Mouse (Mus musculus) neural tube, embryonic 12.5 days (tissue): Measurements from ENCODE around the gene Cdc42bpb. TPM values are rescaled to one million over a fixed set of nuclear protein-coding genes. Genes with fewer than 3 reads are reported as not detected.

Experiments
- ATAC-seq: fragments of 200-750 bp; cut with Nextera tagmentation; 2 replicates; pipeline ENCODE4 v1.8.0; 2017; ENCODE audit warnings: low read depth, mild to moderate bottlenecking, moderate TSS enrichment, moderate library complexity; ENCODE audit not compliant: low FRiP score
- H3K27ac ChIP-seq: fragments of 300-500 bp; sonication (generic); 2 replicates; pipeline ENCODE4 v1.5.1; 2016
- H3K27me3 ChIP-seq: fragments of 300-500 bp; sonication (generic); replicated peaks from 2 replicates; pipeline ENCODE4 v1.6.1; 2016; ENCODE audit warnings: mild to moderate bottlenecking
- H3K36me3 ChIP-seq: fragments of 300-500 bp; sonication (generic); 2 replicates; pipeline ENCODE4 v1.6.1; 2016; ENCODE audit warnings: mild to moderate bottlenecking
- H3K4me1 ChIP-seq: fragments of 300-500 bp; sonication (generic); 2 replicates; pipeline ENCODE4 v1.6.1; 2016
- H3K4me2 ChIP-seq: fragments of 300-500 bp; sonication (generic); replicated peaks from 2 replicates; pipeline ENCODE4 v1.6.1; 2016; ENCODE audit warnings: mild to moderate bottlenecking
- H3K4me3 ChIP-seq: fragments of 300-500 bp; sonication (generic); 2 replicates; pipeline ENCODE4 v1.5.1; 2016
- H3K9ac ChIP-seq: fragments of 300-500 bp; sonication (generic); 2 replicates; pipeline ENCODE4 v1.6.1; 2016; ENCODE audit warnings: mild to moderate bottlenecking
- H3K9me3 ChIP-seq: fragments of 300-500 bp; sonication (generic); 2 replicates; pipeline ENCODE4 v1.6.1; 2016; ENCODE audit warnings: mild to moderate bottlenecking
- WGBS: fragments of 180-500 bp; shearing (Covaris S2); methylation state at CpG from one replicate; pipeline ENCODE4 v1.1.7; 2016; 5-methylcytosine and 5-hydroxymethylcytosine counted together
- polyA plus RNA-seq: library from polyadenylated mRNA; unstranded; fragments of >200 nt; fragmentation: Nextera tagmentation; extraction: Ambion mirVana; gene quantifications from 2 replicates; pipeline ENCODE4 v1.2.1, GENCODE M21; 2016

Gene Cdc42bpb
- polyA plus RNA-seq, 1 experiment from 2014 or later: 44.9 TPM

DNA sequence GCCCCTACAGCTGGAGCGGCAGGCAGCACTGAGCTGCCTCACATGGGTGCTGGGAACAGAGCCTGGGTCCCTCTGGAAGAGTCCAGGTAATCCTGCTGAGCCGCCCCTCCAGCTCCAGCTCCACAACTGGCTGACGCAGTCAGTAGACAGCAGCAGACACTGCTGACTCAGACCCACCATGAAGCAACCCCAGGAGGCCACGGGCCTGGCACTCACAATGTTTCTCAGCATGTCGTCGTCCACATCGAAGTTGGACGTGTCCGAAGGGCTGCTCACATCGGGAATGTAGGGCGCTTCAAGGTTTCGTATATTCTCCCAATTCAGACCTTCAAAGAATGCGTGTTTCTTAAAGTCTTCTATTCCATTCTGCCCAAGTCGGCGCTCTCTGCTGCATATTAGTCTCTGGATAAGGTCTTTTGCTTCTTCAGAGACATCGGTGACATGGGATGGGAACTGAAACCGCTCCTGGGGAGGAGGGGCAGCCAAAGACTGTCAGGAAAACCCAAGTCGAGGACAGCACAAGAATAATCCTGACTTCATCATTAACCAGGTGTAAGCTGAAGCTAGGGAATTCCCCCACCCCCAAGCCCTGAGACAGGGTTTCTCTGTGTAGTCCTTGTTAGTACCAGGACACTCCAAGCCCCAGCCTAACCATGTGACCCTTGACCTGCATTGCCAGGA, 51.6 kb downstream of the Cdc42bpb start:
- Histone ChIP-seq H3K36me3 (peaks cover 89% of the 10 kb centered on the region), H3K27me3 (no peaks in the 10 kb centered on the region), H3K4me3 (no peak overlapping the region), H3K9ac (no peak overlapping the region), H3K4me2 (no peak overlapping the region), H3K9me3 (no peaks in the 10 kb centered on the region), H3K4me1 (no peaks in the 10 kb centered on the region), H3K27ac (no peak overlapping the region)
- 91% methylated on average over 18 of the region's 18 CpGs for WGBS
- no peak for ATAC-seq

DNA sequence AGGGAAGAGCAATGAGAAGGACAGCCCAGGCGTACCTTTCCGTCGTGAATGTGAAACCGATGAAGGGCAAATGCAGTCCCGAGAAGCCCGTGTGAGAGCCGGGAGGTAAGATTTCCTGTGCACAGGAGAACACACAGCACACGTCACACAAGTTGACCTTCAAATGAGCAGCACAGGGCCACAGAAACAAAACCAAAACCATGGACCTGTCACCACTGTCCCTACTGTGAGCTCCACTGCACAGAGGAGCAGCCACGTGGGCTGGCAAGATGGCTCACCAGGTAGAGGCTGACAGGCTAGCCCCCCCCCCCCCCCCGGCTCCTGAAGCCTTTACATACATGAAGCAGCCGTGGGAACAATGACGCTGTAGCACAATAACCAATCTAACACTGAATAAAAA, 52.6 kb downstream of the Cdc42bpb start:
- Histone ChIP-seq H3K4me2 (no peak overlapping the region), H3K36me3 (peaks cover 96% of the 10 kb centered on the region), H3K4me1 (no peaks in the 10 kb centered on the region), H3K27me3 (no peaks in the 10 kb centered on the region), H3K9me3 (no peaks in the 10 kb centered on the region), H3K4me3 (no peak overlapping the region), H3K27ac (no peak overlapping the region), H3K9ac (no peak overlapping the region)
- no peak for ATAC-seq
- 96% methylated on average over 12 of the region's 12 CpGs for WGBS

DNA sequence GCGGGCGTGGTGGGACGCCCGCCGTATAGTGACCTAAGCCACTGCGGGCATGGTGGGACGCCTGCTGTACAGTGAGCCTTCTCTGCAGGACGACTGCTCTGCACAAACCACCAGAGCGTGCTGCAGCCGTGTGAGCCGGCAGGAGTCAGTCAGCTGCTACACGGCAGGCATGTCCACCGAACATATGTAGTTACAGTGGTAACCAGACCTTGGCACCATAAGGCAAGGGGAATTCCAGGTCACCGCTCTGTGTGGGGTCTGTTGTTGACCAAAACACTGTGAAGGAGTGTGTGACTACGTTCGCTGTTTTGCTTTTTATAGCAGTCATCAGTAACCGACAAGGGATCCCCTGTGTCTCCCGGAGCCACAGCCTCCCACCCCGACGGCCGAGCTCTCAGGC, 53.0 kb downstream of the Cdc42bpb start:
- Histone ChIP-seq H3K9ac (no peak overlapping the region), H3K27ac (no peak overlapping the region), H3K36me3 (peaks cover 98% of the 10 kb centered on the region), H3K27me3 (no peaks in the 10 kb centered on the region), H3K4me2 (no peak overlapping the region), H3K4me3 (no peak overlapping the region), H3K9me3 (no peaks in the 10 kb centered on the region), H3K4me1 (no peaks in the 10 kb centered on the region)
- ATAC-seq: no peak
- 94% methylated on average over 21 of the region's 21 CpGs for WGBS

DNA sequence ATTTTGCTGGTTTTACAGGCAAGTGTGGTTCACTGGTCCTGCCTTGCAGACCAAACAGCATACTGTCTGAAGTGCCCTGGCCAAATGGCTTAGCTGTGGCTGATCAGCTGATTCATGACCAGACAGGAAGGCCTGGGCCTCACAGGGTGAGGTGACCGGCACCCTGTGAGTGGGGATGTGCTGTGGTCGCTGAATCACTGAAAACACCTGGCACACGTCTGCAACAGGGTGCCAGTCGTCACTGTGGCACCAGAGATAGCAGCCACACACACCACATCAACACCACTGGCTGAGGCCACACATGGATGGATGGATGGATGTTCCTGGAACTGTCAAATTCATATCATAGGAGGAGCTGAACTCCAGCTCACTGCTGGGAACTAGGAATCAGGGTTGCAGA, 54.1 kb downstream of the Cdc42bpb start:
- Histone ChIP-seq H3K27ac (no peak overlapping the region), H3K9me3 (no peaks in the 10 kb centered on the region), H3K4me1 (no peaks in the 10 kb centered on the region), H3K36me3 (peaks cover 99% of the 10 kb centered on the region), H3K4me2 (no peak overlapping the region), H3K9ac (no peak overlapping the region), H3K27me3 (no peaks in the 10 kb centered on the region), H3K4me3 (no peak overlapping the region)
- 87% methylated on average over 4 of the region's 4 CpGs for WGBS
- no peak for ATAC-seq

DNA sequence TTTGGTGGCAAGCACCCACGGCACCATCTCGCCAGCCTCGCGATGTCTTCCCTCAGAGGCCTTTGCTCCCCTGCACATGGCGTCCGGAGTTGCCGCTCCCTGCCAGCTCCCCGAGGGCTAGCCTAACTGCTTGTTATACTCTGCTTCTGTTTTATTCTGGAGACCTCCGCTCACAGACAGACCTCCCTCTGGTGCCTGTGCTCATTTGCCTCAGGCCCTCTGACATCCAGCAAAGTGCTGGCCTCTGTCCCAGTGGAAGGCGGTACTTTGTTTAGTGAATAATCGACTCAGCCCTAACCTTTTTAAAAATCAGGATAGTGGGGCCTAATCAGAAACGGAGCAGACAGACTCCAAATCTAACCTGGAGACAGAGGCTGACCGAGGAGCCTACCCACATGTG, 55.7 kb downstream of the Cdc42bpb start:
- whole genome bisulfite sequencing: 93% methylated on average over 13 of the region's 13 CpGs
- no peak overlapping the region for H3K27ac ChIP-seq
- H3K9me3 ChIP-seq: no peaks in the 10 kb centered on the region
- no peaks in the 10 kb centered on the region for H3K4me1 ChIP-seq
- no peak overlapping the region for H3K9ac ChIP-seq
- ATAC-seq: no peak
- H3K36me3 ChIP-seq: peaks cover 99% of the 10 kb centered on the region
- no peak overlapping the region for H3K4me2 ChIP-seq
- no peaks in the 10 kb centered on the region for H3K27me3 ChIP-seq
- H3K4me3 ChIP-seq: no peak overlapping the region

DNA sequence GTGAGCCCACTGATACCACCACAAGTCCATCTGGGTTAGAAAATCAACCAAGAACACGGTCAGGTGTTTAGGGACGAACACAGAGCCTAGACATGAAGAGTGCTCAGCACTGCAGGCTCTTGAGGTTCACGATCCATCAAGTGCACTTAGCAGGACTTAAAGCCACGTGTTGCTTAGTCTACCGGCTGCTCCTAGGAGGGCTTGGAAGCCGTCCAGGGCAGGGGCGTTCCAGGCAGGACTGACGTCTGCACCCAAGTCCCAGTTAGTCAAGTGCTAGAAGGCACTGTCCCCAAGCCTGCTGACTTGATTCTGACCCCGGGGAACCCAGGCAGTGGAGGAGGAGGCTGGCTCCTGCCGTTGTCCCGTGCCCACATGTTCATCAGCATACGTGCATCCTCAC, 57.0 kb downstream of the Cdc42bpb start:
- Histone ChIP-seq H3K4me1 (no peaks in the 10 kb centered on the region), H3K9me3 (no peaks in the 10 kb centered on the region), H3K9ac (no peak overlapping the region), H3K27ac (no peak overlapping the region), H3K36me3 (peaks cover 100% of the 10 kb centered on the region), H3K4me2 (no peak overlapping the region), H3K4me3 (no peak overlapping the region), H3K27me3 (no peaks in the 10 kb centered on the region)
- WGBS: 94% methylated on average over 12 of the region's 12 CpGs
- ATAC-seq: no peak

DNA sequence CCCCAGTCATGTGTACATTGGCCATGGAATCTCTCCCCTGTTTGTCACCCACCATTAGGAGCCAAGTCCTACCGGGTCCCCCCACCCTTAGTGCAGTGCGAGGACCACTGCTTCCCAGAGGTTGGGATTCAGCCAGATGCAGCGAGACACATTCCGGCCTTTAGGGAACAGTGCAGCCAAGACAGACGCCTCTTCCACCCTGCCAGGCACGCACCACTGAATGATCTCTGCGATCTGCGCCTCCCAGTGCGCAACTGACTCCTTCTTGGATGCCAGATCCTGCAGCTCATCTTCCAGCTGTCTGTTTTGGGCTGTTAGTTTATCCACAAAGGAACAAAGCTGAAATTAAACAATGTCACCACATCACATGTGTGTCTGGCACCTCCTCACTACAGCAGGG, 59.8 kb downstream of the Cdc42bpb start:
- no peak overlapping the region for H3K4me2 ChIP-seq
- H3K9ac ChIP-seq: no peak overlapping the region
- H3K36me3 ChIP-seq: peaks cover 97% of the 10 kb centered on the region
- H3K4me3 ChIP-seq: no peak overlapping the region
- H3K27me3 ChIP-seq: no peaks in the 10 kb centered on the region
- H3K4me1 ChIP-seq: no peaks in the 10 kb centered on the region
- H3K9me3 ChIP-seq: no peaks in the 10 kb centered on the region
- H3K27ac ChIP-seq: no peak overlapping the region
- no peak for ATAC-seq
- 97% methylated on average over 9 of the region's 9 CpGs for WGBS

DNA sequence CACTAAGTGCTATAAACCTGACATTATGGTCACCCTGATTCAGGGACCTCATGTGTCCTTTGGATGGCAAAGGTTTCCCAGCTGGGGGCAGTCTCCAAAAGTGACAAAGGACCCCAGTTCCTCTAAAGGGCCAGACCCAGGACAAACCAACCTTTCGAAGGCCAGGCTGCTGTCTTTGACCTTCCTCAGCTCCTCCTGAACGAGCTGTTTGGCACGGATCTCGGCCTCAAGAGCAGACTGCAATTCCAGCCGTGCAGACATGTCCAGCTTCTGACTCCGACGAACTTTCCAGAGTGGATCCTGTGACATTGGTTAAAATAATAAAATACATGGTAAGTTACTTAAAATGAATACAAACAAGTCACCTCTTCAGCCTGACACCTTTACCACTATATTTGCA, 63.2 kb downstream of the Cdc42bpb start:
- 95% methylated on average over 7 of the region's 7 CpGs for WGBS
- ATAC-seq: no peak
- peaks cover 97% of the 10 kb centered on the region for H3K36me3 ChIP-seq

DNA sequence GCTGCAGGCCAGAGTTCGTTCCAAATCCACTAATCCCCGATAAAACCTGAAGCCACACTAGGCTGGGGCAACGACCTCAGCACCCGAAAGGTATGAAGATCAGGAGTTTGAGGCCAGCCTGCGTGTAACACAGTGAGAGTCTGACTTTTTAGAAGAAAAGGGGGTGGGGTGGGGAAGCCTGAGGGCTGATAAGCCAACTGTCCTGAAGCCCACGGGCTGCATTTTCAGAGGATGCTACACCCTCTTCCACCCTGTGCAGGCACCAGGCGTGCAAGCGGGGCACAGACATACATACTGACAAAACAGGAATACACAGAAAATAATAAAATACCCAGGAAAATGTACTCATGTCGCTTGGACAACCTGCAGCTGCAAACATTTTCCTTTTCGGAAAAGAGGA, 65.7 kb downstream of the Cdc42bpb start:
- no peaks in the 10 kb centered on the region for H3K9me3 ChIP-seq
- ATAC-seq: no peak
- no peak overlapping the region for H3K4me3 ChIP-seq
- H3K27me3 ChIP-seq: no peaks in the 10 kb centered on the region
- no peaks in the 10 kb centered on the region for H3K4me1 ChIP-seq
- H3K27ac ChIP-seq: no peak overlapping the region
- peaks cover 93% of the 10 kb centered on the region for H3K36me3 ChIP-seq
- no peak overlapping the region for H3K9ac ChIP-seq
- WGBS: 95% methylated on average over 10 of the region's 10 CpGs
- no peak overlapping the region for H3K4me2 ChIP-seq

More for the DNA sequence above, 63.2 kb downstream of the Cdc42bpb start:
- Histone ChIP-seq H3K4me1 (no peaks in the 10 kb centered on the region), H3K4me2 (no peak overlapping the region), H3K9me3 (no peaks in the 10 kb centered on the region), H3K27me3 (no peaks in the 10 kb centered on the region), H3K9ac (no peak overlapping the region), H3K4me3 (no peak overlapping the region), H3K27ac (no peak overlapping the region)

DNA sequence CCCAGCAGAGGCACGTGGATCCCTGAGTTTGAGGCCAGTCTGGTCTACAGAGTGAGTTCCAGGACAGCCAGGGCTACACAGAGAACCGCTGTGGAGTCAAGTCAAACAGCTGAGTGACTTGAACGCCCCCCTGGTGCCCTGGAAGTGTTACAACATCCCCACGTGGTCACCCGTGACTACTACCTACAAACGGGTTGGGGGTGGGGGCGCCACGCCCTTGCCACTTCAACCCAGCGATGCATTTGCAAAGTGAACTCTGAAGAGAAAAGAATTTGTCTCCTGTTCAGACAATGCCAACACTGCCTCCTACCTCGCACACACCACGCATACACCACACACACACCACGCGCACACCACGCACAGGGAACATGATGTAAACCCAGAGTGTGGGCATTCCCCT, 67.6 kb downstream of the Cdc42bpb start:
- peaks cover 93% of the 10 kb centered on the region for H3K36me3 ChIP-seq

DNA sequence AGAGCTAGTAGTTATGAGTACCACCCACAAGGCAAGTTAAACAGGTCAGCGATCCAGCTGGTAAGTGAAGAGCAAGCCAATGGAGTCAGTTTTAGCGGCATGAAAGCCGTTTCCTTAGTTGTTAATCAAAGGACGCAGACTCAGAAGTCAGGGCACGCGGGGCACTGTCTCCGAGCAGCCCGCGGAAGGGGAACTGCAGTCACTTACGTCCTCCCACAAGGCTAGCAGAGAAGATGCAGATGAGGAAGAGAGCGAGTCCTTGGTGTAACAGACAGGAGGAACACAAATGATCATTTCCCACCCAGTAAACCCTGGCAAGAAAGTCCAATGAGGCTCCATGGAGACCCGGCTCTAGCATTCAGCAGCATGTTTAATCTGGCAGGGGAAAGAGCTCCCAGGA, 68.3 kb downstream of the Cdc42bpb start:
- no peaks in the 10 kb centered on the region for H3K4me1 ChIP-seq
- WGBS: 83% methylated on average over 12 of the region's 12 CpGs
- no peak overlapping the region for H3K9ac ChIP-seq
- no peak for ATAC-seq
- no peak overlapping the region for H3K27ac ChIP-seq
- no peak overlapping the region for H3K4me3 ChIP-seq
- H3K9me3 ChIP-seq: no peaks in the 10 kb centered on the region
- H3K27me3 ChIP-seq: no peaks in the 10 kb centered on the region
- H3K4me2 ChIP-seq: no peak overlapping the region
- peaks cover 94% of the 10 kb centered on the region for H3K36me3 ChIP-seq

More for the DNA sequence above, 67.6 kb downstream of the Cdc42bpb start:
- no peaks in the 10 kb centered on the region for H3K27me3 ChIP-seq
- H3K4me3 ChIP-seq: no peak overlapping the region
- H3K4me1 ChIP-seq: no peaks in the 10 kb centered on the region
- no peaks in the 10 kb centered on the region for H3K9me3 ChIP-seq
- H3K27ac ChIP-seq: no peak overlapping the region
- WGBS: 91% methylated on average over 14 of the region's 14 CpGs
- no peak overlapping the region for H3K4me2 ChIP-seq
- no peak for ATAC-seq
- H3K9ac ChIP-seq: no peak overlapping the region

DNA sequence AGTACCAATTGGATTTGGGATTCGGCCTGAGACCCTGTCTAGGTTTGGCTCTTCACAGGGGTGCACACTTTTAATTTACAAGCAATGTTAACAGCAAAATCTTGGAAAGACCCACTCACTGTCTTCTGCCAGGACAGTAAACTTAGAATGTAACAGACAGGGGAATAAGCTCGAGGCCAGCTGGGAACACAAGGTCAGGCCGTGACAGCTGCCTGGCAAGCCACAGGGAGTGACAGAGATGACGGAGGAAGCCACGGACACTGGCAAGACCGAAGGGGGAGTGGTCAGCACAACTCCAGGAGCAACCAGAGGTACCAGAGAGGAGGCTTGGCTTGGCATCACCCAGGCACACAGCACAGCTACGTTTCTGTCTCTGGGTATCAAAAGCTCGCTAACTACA, 70.7 kb downstream of the Cdc42bpb start:
- Histone ChIP-seq H3K27me3 (no peaks in the 10 kb centered on the region), H3K9ac (no peak overlapping the region), H3K4me3 (no peak overlapping the region), H3K4me1 (no peaks in the 10 kb centered on the region), H3K4me2 (no peak overlapping the region), H3K27ac (no peak overlapping the region), H3K9me3 (no peaks in the 10 kb centered on the region), H3K36me3 (peaks cover 95% of the 10 kb centered on the region)
- no peak for ATAC-seq
- 95% methylated on average over 8 of the region's 8 CpGs for WGBS

DNA sequence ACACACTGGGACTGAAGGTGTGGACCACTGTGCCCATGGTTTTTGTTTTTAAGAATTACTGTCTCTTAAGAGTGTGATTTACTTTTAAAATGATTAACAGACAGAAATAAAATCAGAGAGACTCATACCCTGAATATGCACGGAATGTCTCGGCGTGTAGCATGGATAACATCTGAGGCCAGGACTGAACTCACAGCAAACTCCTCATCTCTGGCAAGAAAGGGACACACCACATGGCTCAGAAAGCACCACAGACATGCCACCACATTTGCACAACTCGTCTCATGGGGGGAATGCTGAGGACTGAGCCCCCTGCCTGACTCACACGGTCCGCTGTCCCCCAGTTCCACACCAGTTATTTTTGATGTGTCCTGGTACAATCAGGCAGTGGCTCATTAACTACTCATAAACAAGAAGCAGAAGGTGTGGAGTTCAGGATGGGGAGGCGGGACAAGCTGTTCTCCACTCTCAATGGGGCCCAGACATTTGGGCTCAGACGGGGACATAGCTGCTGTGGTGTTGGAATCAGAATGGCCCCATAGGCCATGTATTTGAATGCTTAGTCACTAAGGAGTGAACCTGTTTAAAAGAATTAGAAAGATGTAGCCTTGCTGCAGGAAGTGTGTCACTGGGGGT, 73.7 kb downstream of the Cdc42bpb start:
- no peak for ATAC-seq
- WGBS: 92% methylated on average over 8 of the region's 8 CpGs
- H3K27ac ChIP-seq: no peak overlapping the region
- H3K36me3 ChIP-seq: peaks cover 91% of the 10 kb centered on the region
- no peak overlapping the region for H3K9ac ChIP-seq
- H3K27me3 ChIP-seq: no peaks in the 10 kb centered on the region
- no peaks in the 10 kb centered on the region for H3K9me3 ChIP-seq
- no peak overlapping the region for H3K4me3 ChIP-seq
- no peak overlapping the region for H3K4me2 ChIP-seq
- H3K4me1 ChIP-seq: no peaks in the 10 kb centered on the region
